Mouse (Mus musculus) olfactory bulb, adult 2 months (tissue): Measurements from ENCODE around the gene Slc26a5.

Experiments
- CTCF ChIP-seq: fragments of 200-500 bp; IDR thresholded peaks from 2 replicates; pipeline ENCODE4 v1.5.1; 2012; ENCODE audit warnings: low read depth, mild to moderate bottlenecking, low read length, moderate library complexity; ENCODE audit not compliant: insufficient read depth
- POLR2A ChIP-seq: fragments of 200-500 bp; IDR thresholded peaks from 2 replicates; pipeline ENCODE4 v1.6.1; 2012; ENCODE audit warnings: mild to moderate bottlenecking, low read depth, low read length, moderate library complexity; ENCODE audit not compliant: insufficient read depth

DNA sequence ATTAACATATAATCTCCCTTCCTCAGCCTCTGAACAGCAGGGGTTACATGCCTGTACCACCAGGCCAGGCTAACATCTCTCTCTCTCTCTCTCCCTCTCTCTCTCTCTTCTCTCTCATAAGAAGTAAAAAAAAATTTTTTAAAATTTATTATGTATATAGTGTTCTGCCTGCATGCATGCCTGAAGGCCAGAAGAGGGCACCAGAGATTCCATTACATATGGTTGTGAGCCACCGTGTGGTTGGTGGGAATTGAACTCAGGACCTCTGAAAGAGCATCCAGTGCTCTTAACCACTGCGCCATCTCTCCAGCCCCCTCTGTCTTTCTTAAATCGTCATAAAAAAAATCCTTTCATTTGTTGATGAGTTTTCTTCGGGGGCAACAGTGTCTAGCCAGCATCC lies 20.7 kb downstream of the Slc26a5 start:
- no peak for TF ChIP-seq CTCF
- no peak for TF ChIP-seq POLR2A
